Mouse (Mus musculus) urinary bladder, postnatal 36 days (tissue): ENCODE data around the gene Dnajb14.
"Not testable (repeated sequence)": the region's sequence is repeated elsewhere in the genome, so short reads cannot be mapped to it uniquely, and the experiment has no call there.

Experiments
- DNase-seq, 2 experiments: peaks; one replicate each; pipeline ENCODE4 v3.0.0; 2022; ENCODE audit warnings: low spot score in 2 of 2, mixed read lengths in 1 of 2

Gene Dnajb14

GRCm38 (mm10) chr3:137863330-137864123, 3.9 kb upstream of the Dnajb14 start:
- DNase-seq, result no peak

- peak; percentile 94 to 98 for DNase-seq
Observed at GRCm38 (mm10) chr3:137864124-137864987, 3.1 kb upstream of the Dnajb14 start, which contains the start of gene H2afz. Gene H2afz, plus strand, starts transcription at chr3:137864487.

- peak; percentile 79 to 84 for DNase-seq
Observed at GRCm38 (mm10) chr3:137864988-137865982, 2.2 kb upstream of the Dnajb14 start.

- DNase-seq, result no peak
Observed at GRCm38 (mm10) chr3:137867133-137867436, 390 bp upstream of the Dnajb14 start.

- no peak for DNase-seq
Observed at GRCm38 (mm10) chr3:137868094-137868913, 829 bp downstream of the Dnajb14 start.

- no peak for DNase-seq
Observed at GRCm38 (mm10) chr3:137869395-137869794, 1.9 kb downstream of the Dnajb14 start.

GRCm38 (mm10) chr3:137879313-137879712, 11.8 kb downstream of the Dnajb14 start:
- no peak for DNase-seq

- DNase-seq, result no peak
Observed at GRCm38 (mm10) chr3:137880109-137880748, 12.8 kb downstream of the Dnajb14 start.

- DNase-seq, result no peak
Observed at GRCm38 (mm10) chr3:137881093-137881492, 13.6 kb downstream of the Dnajb14 start.

GRCm38 (mm10) chr3:137887961-137888360, 20.5 kb downstream of the Dnajb14 start:
- DNase-seq, result no peak

- no peak for DNase-seq
Observed at GRCm38 (mm10) chr3:137891089-137891488, 23.6 kb downstream of the Dnajb14 start.

GRCm38 (mm10) chr3:137892118-137892517, 24.6 kb downstream of the Dnajb14 start:
- DNase-seq, result no peak

- no peak for DNase-seq
Observed at GRCm38 (mm10) chr3:137893789-137894188, 26.3 kb downstream of the Dnajb14 start.

- DNase-seq, result no peak
Observed at GRCm38 (mm10) chr3:137895196-137895595, 27.7 kb downstream of the Dnajb14 start.

- no peak for DNase-seq
Observed at GRCm38 (mm10) chr3:137896386-137896785, 28.9 kb downstream of the Dnajb14 start.

- no peak for DNase-seq
Observed at GRCm38 (mm10) chr3:137896867-137897266, 29.4 kb downstream of the Dnajb14 start.

GRCm38 (mm10) chr3:137897685-137898084, 30.2 kb downstream of the Dnajb14 start:
- no peak for DNase-seq

- peak in 1 of 2 experiments; percentile 36 for DNase-seq
Observed at GRCm38 (mm10) chr3:137900149-137900548, 32.7 kb downstream of the Dnajb14 start.

GRCm38 (mm10) chr3:137913093-137913492, 45.6 kb downstream of the Dnajb14 start:
- DNase-seq, result no peak

GRCm38 (mm10) chr3:137914567-137914966, 47.1 kb downstream of the Dnajb14 start:
- DNase-seq, result not testable (repeated sequence)
